Mouse (Mus musculus): Measurements from ENCODE around the gene Ttll6. TPM values are rescaled to one million over a fixed set of nuclear protein-coding genes. Genes with fewer than 3 reads are reported as not detected.
"Not testable (repeated sequence)": the region's sequence is repeated elsewhere in the genome, so short reads cannot be mapped to it uniquely, and the experiment has no call there.

Ttll6 gene
- polyA plus RNA-seq (2015; fragmentation: Nextera tagmentation; extraction: Ambion mirVana): 0.18 and 0.25 TPM in 2 replicates

DNA sequence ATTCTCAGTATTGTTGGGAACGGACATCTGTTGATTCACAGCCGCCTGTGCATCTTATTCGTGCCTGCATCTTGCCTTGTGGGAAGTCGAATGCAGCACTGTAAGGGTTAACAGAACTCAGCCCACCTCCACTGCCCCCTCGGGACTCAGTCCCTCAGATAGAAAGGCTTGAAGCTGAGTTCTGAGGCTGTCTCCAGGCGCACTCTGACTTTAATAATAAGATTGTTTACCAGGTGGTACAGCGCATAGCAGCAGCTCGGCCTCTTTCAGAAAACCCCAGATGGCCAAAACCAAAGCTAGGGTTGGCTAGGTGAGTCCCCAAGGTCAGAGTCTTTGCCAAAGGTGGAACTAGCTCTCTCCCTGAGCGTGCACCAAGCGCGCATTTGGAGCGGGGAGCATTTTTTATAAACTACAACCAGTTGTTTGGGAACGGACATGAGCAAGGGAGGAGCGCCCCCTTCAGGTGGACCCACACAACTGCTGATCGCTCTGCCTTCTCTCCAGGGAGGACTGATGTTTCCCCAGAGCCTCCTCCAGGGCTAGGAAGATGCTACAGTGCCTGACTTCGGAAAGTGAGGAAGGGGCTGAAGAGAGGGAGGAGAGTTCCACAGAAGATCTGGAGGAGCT is at the start of gene Ttll6:
Gene Ttll6, plus strand, starts transcription at position 548 of the 627 bp plus-strand sequence.
- ATAC-seq (replicated peaks): no peak

DNA sequence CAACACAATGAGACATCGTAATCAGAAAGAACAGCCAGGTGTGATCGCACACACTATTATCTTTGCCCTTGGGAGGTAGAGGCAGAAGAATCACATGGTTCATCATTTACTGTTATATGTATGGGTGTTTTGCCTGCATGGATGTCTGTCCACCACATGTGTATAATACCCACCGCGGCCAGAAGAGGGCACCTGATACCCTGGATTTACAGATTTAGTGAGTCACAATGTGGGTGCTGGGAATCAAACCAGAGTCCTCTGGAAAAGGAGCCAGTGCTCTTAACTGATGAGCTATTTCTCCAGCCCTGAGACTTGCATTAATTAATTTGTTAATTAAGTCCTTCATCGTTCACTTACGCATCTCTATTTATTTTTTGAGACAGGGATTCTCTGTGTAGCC is 45.6 kb upstream of the Ttll6 start:
- Histone ChIP-seq H3K36me3 (no peaks in the 10 kb centered on the region), H3K27me3 (0 out of 2 replicates have a peak, but pooled peaks cover 3% of the 10 kb centered on the region), H3K4me1 (no peaks in the 10 kb centered on the region), H3K27ac (replicated peaks) (no peak overlapping the region), H3K9ac (replicated peaks) (no peak overlapping the region), H3K4me3 (no peak overlapping the region), H3K4me2 (replicated peaks) (no peak overlapping the region), H3K9me3 (no peaks in the 10 kb centered on the region)
- WGBS: 90% methylated on average over 6 of the region's 6 CpGs
- no peak for ATAC-seq (replicated peaks)

More for the DNA sequence above, at the start of gene Ttll6:
- no peak within 1 kb of the TSS for H3K9ac ChIP-seq (replicated peaks)
- H3K9me3 ChIP-seq: no peaks in the 10 kb centered on the region
- no peak within 1 kb of the TSS for H3K4me2 ChIP-seq (replicated peaks)
- no peak within 1 kb of the TSS for H3K27ac ChIP-seq (replicated peaks)
- no peaks in the 10 kb centered on the region for H3K36me3 ChIP-seq
- H3K4me1 ChIP-seq: no peaks in the 10 kb centered on the region
- H3K27me3 ChIP-seq: peaks cover 5% of the 10 kb centered on the region; the same call in 1 of the 2 replicates
- WGBS: 19% methylated on average over 16 of the region's 16 CpGs
- no peak within 1 kb of the TSS for H3K4me3 ChIP-seq

DNA sequence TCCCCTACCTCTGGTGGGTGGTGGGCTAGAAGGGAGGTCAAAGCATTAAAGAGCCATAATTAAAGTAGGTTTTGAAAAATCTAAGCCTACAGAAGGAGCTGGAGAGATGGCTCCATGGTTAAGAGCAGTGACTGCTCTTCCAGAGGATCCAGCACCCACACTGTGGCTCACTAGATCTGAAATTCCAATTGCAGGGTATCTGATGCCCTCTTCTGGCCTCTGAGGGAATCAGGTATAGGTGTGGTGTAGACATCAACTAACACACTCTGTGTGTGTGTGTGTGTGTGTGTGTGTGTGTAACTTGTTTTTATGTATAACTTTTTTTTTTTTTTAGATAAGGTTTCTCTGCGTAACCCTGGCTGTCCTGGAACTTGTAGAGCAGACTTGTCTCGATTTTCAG is 42.5 kb upstream of the Ttll6 start:
- Histone ChIP-seq H3K9ac (replicated peaks) (no peak overlapping the region), H3K4me3 (no peak overlapping the region), H3K4me2 (replicated peaks) (no peak overlapping the region), H3K27ac (replicated peaks) (no peak overlapping the region), H3K36me3 (no peaks in the 10 kb centered on the region), H3K4me1 (no peaks in the 10 kb centered on the region), H3K27me3 (0 out of 2 replicates have a peak, but pooled peaks cover 4% of the 10 kb centered on the region), H3K9me3 (no peaks in the 10 kb centered on the region)
- no peak for ATAC-seq (replicated peaks)
- WGBS: 70% methylated on average over 2 of the region's 2 CpGs

DNA sequence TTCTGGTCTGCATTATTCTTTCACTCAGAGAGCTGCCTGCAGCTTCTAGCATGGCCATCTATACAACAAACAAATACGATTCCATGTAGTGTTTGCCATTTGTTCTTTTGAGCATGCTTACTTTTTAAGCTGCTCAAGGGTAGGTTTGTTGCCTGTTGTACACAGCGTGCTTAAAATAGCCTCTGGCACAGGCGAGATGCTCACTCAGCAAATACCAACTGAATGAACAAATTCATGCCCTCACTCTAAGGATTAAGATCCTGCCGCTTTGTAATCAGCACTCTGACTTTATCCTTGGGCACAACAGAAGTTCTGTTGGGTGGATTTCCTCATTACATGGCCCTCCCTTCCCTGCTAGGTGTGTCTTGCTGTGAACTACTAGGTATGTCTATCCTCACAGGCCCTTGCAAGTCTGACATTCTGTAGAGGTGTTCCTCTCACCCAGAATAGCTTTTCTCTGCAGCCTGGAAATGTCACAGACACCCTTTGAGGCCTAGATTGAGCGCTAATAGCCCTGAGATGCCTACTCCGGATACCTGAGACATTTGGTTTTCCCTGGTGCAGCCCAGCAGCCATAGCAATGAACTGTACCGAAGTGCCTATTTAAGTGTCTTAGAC is 40.8 kb upstream of the Ttll6 start:
- 43% methylated on average over 7 of the region's 7 CpGs for WGBS
- Histone ChIP-seq H3K4me1 (no peaks in the 10 kb centered on the region), H3K9me3 (no peaks in the 10 kb centered on the region), H3K9ac (replicated peaks) (no peak overlapping the region), H3K4me2 (replicated peaks) (no peak overlapping the region), H3K27me3 (0 out of 2 replicates have a peak, but pooled peaks cover 4% of the 10 kb centered on the region), H3K36me3 (no peaks in the 10 kb centered on the region), H3K4me3 (no peak overlapping the region), H3K27ac (replicated peaks) (no peak overlapping the region)
- no peak for ATAC-seq (replicated peaks)

DNA sequence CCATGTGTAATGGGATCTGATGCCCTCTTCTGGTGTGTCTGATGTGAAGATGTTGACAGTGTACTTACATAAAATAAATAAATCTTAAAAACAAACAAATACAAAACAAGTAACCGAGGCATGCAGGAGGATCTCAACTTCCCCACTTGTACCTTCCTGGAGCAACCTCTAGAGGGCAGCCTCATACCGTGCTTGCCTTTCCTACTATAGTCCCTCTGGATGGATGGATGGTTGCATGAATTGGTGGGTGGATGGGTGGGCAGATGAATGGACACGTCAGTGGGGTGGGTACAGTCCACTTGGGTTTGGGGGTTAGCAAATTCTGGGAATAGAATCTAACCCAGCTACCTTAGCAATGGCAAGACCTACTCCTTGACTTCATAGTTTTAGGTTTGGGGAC is 40.2 kb upstream of the Ttll6 start:
- no peak overlapping the region for H3K4me2 ChIP-seq (replicated peaks)
- H3K9me3 ChIP-seq: no peaks in the 10 kb centered on the region
- 10% methylated on average over 3 of the region's 3 CpGs for WGBS
- H3K27me3 ChIP-seq: 0 out of 2 replicates have a peak, but pooled peaks cover 4% of the 10 kb centered on the region
- H3K9ac ChIP-seq (replicated peaks): no peak overlapping the region
- H3K36me3 ChIP-seq: no peaks in the 10 kb centered on the region
- ATAC-seq (replicated peaks): no peak
- H3K4me1 ChIP-seq: no peaks in the 10 kb centered on the region
- H3K27ac ChIP-seq (replicated peaks): no peak overlapping the region
- H3K4me3 ChIP-seq: no peak overlapping the region

DNA sequence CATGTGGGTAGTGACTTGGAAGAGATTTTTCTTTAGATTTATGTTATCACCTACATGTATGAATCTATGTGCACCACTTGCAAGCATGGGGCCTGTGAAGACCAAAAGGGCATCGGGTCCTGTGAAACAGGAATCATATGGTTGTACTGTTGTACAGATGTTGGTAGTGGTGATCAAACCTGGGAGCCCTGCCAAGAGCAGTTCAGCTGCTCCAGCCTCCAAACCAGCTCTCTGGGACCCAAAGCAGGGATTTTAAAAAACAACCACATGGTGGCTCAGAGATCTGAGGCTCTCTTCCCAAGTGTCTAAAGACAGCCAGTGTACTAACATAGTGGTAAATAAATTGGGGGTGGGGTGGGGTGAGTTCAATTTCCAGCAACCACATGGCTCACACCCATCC is 25.2 kb upstream of the Ttll6 start:
- H3K4me2 ChIP-seq (replicated peaks): no peak overlapping the region
- no peaks in the 10 kb centered on the region for H3K9me3 ChIP-seq
- no peak overlapping the region for H3K4me3 ChIP-seq
- WGBS: 74% methylated on average over 1 of the region's 1 CpGs
- no peaks in the 10 kb centered on the region; the same call in 1 of the 2 replicates for H3K27me3 ChIP-seq
- ATAC-seq (replicated peaks): no peak
- H3K27ac ChIP-seq (replicated peaks): no peak overlapping the region
- no peaks in the 10 kb centered on the region for H3K4me1 ChIP-seq
- no peak overlapping the region for H3K9ac ChIP-seq (replicated peaks)
- H3K36me3 ChIP-seq: no peaks in the 10 kb centered on the region

DNA sequence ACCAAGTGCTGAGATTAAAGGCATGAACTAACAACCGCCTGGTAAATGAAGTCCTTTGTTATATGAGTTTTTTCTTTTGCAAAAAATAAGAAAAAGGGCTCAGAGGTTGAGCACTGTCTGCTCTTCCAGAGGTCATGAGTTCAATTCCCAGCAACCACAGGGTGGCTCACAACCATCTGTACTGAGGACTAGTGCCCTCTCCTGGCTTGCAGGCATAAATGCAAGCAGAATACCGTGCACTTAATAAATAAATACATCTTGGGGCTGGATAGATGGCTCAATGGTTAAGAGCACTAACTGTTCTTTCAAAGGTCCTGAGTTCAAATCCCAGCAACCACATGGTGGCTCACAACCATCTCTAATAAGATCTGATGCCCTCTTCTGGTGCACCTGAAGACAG is 22.6 kb upstream of the Ttll6 start:
- not testable (repeated sequence) for H3K4me2 ChIP-seq (replicated peaks); H3K4me1 ChIP-seq; ATAC-seq (replicated peaks); H3K4me3 ChIP-seq; H3K9me3 ChIP-seq; H3K9ac ChIP-seq (replicated peaks); H3K27me3 ChIP-seq; H3K27ac ChIP-seq (replicated peaks); H3K36me3 ChIP-seq
- WGBS: 70% methylated on average over 2 of the region's 2 CpGs

DNA sequence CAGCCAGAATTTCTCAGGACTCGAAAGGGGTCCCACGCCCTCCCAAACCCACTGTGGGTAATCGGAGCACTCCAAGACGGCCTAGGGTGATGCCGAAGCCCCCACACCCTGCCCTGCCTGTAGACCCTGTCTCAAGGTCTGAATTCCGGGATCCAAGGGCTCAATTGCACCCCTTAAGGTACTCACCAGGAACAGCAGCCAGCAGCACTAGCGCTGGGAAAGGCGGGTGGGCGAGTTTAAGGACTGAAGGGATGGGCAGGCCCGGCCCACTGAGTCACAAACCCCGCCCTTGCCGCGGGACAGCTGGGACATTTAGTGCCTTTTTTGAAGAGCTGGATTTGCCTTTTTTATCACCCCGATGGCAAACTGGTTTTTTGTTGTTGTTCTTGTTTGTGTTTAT is 21.8 kb upstream of the Ttll6 start, which contains the start of gene Calcoco2:
Gene Calcoco2, minus strand, starts transcription at position 214 of the 400 bp plus-strand sequence.
- 43% methylated on average over 14 of the region's 14 CpGs for WGBS
- no peak for ATAC-seq (replicated peaks)
- no peak within 1 kb of the TSS for H3K9ac ChIP-seq (replicated peaks)
- H3K27ac ChIP-seq (replicated peaks): no peak within 1 kb of the TSS
- H3K36me3 ChIP-seq: no peaks in the 10 kb centered on the region
- H3K9me3 ChIP-seq: no peaks in the 10 kb centered on the region
- no peak within 1 kb of the TSS for H3K4me3 ChIP-seq
- no peaks in the 10 kb centered on the region; the same call in 1 of the 2 replicates for H3K27me3 ChIP-seq
- H3K4me1 ChIP-seq: no peaks in the 10 kb centered on the region
- H3K4me2 ChIP-seq (replicated peaks): no peak within 1 kb of the TSS

DNA sequence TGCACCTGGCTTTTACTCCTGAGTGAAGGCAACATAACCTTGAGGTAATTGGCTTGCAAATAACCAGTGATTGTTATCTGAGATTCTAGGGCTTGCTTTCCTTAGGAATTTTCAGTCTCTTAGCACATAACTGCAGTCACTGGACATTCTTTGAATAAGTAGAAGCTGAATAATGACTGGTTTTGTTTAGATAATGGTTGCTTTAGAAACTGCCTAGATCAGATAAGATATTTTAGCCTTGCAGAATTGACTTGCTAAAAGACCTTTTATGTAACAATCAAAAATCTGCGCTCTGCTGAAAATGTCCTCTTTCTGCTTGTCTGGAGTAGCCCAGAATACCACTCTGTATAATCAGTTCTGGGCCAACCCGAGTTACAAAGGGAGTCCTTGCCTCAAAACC is 19.5 kb upstream of the Ttll6 start:
- Histone ChIP-seq H3K4me1 (no peaks in the 10 kb centered on the region), H3K27ac (replicated peaks) (no peak overlapping the region), H3K27me3 (no peaks in the 10 kb centered on the region; the same call in 1 of the 2 replicates), H3K36me3 (no peaks in the 10 kb centered on the region), H3K9ac (replicated peaks) (no peak overlapping the region), H3K4me2 (replicated peaks) (no peak overlapping the region), H3K4me3 (no peak overlapping the region), H3K9me3 (no peaks in the 10 kb centered on the region)
- no peak for ATAC-seq (replicated peaks)
- 65% methylated on average over 2 of the region's 2 CpGs for WGBS

DNA sequence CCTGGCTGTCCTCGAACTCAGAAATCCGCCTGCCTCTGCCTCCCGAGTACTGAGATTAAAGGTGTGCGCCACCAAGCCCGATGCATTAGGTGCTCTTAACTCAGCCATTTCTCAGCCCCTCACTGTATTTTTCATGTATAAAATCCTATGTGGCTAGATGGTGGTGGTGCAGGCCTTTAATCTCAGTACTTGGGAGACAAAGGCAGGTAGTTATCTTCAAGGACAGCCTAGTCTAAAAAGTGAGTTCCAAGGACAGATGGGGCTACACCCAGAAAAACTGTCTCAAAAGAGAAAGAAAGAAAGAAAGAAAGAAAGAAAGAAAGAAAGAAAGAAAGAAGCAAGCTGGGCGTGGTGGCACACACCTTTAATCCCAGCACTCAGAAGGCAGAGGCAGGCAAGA is 18.2 kb upstream of the Ttll6 start:
- Histone ChIP-seq H3K27me3 (no peaks in the 10 kb centered on the region; the same call in 1 of the 2 replicates), H3K4me3 (no peak overlapping the region), H3K9ac (replicated peaks) (no peak overlapping the region), H3K4me2 (replicated peaks) (no peak overlapping the region), H3K4me1 (no peaks in the 10 kb centered on the region), H3K27ac (replicated peaks) (no peak overlapping the region), H3K36me3 (no peaks in the 10 kb centered on the region), H3K9me3 (no peaks in the 10 kb centered on the region)
- WGBS: 87% methylated on average over 6 of the region's 6 CpGs
- no peak for ATAC-seq (replicated peaks)

DNA sequence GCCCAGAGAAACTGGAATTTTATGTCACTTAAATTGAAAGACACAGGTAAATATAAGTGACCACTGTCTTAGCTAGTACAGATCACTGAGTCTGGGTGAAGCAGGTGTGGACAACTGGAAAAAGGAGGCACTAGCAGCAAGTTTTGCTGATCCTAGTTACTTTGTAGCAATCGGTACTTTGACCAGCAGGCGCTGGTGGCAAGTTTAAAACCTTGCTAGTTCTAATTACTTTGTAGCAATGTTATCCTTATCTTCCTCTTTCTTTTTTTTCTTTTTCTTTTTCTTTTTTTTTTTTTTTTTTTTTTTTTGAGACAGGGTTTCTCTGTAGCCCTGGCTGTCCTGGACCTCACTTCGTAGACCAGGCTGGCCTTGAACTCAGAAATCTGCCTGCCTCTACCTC is 17.5 kb upstream of the Ttll6 start:
- 85% methylated on average over 3 of the region's 3 CpGs for WGBS
- Histone ChIP-seq H3K4me1 (no peaks in the 10 kb centered on the region), H3K9ac (replicated peaks) (no peak overlapping the region), H3K36me3 (no peaks in the 10 kb centered on the region), H3K27ac (replicated peaks) (no peak overlapping the region), H3K4me3 (no peak overlapping the region), H3K27me3 (no peaks in the 10 kb centered on the region; the same call in 1 of the 2 replicates), H3K9me3 (no peaks in the 10 kb centered on the region), H3K4me2 (replicated peaks) (no peak overlapping the region)
- ATAC-seq (replicated peaks): no peak

DNA sequence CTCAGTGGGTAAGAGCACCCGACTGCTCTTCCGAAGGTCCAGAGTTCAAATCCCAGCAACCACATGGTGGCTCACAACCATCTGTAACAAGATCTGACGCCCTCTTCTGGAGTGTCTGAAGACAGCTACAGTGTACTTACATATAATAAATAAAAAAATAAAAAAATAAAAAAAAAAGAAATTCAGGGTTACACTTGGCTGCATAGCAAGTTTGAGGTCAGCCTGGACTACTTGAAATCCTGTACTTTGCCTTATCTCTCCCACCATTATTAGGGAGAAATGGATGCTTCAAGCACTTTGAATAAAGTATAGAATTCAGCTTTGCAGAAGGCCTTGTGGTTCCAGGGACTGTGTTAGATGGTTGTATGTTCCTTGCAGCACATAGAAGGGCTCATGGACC is 16.7 kb upstream of the Ttll6 start:
- H3K9ac ChIP-seq (replicated peaks); H3K4me2 ChIP-seq (replicated peaks); H3K36me3 ChIP-seq; H3K27ac ChIP-seq (replicated peaks); H3K9me3 ChIP-seq; ATAC-seq (replicated peaks); H3K27me3 ChIP-seq; H3K4me1 ChIP-seq; H3K4me3 ChIP-seq: not testable (repeated sequence)
- 87% methylated on average over 3 of the region's 3 CpGs for WGBS
